Mouse (Mus musculus): ENCODE results near the gene Prss43.
"Not testable (repeated sequence)": the region's sequence is repeated elsewhere in the genome, so short reads cannot be mapped to it uniquely, and the experiment has no call there.

The Prss43 gene

GRCm38 (mm10) chr9:110826390-110826789, at the start of gene Prss43:
Gene Prss43 (plus strand): TSS chr9:110826690.
- DNase-seq (ENCODE audit: extremely low spot score, low read depth, low spot score) = no peak

GRCm38 (mm10) chr9:110778100-110778499, 48.4 kb upstream of the Prss43 start:
- DNase-seq (ENCODE audit: extremely low spot score, low read depth, low spot score) = no peak

- DNase-seq (ENCODE audit: extremely low spot score, low read depth, low spot score) = no peak
Observed at GRCm38 (mm10) chr9:110778559-110778958, 47.9 kb upstream of the Prss43 start.

- no peak for DNase-seq (ENCODE audit: extremely low spot score, low read depth, low spot score)
Observed at GRCm38 (mm10) chr9:110779242-110779913, 47.1 kb upstream of the Prss43 start.

- DNase-seq (ENCODE audit: extremely low spot score, low read depth, low spot score) = peak; percentile 46
Observed at GRCm38 (mm10) chr9:110781256-110781721, 45.2 kb upstream of the Prss43 start.

GRCm38 (mm10) chr9:110781731-110782130, 44.8 kb upstream of the Prss43 start:
- no peak for DNase-seq (ENCODE audit: extremely low spot score, low read depth, low spot score)

GRCm38 (mm10) chr9:110783611-110784010, 42.9 kb upstream of the Prss43 start:
- DNase-seq (ENCODE audit: extremely low spot score, low read depth, low spot score) = no peak

GRCm38 (mm10) chr9:110788169-110788568, 38.3 kb upstream of the Prss43 start:
- no peak for DNase-seq (ENCODE audit: extremely low spot score, low read depth, low spot score)

- no peak for DNase-seq (ENCODE audit: extremely low spot score, low read depth, low spot score)
Observed at GRCm38 (mm10) chr9:110790462-110790861, 36.0 kb upstream of the Prss43 start.

- DNase-seq (ENCODE audit: extremely low spot score, low read depth, low spot score) = no peak
Observed at GRCm38 (mm10) chr9:110797013-110797412, 29.5 kb upstream of the Prss43 start.

GRCm38 (mm10) chr9:110797866-110798265, 28.6 kb upstream of the Prss43 start, which contains the start of gene Prss42:
Gene Prss42 (plus strand): TSS chr9:110798166.
- no peak for DNase-seq (ENCODE audit: extremely low spot score, low read depth, low spot score)

- no peak for DNase-seq (ENCODE audit: extremely low spot score, low read depth, low spot score)
Observed at GRCm38 (mm10) chr9:110800834-110801479, 25.5 kb upstream of the Prss43 start.

GRCm38 (mm10) chr9:110803294-110803693, 23.2 kb upstream of the Prss43 start:
- no peak for DNase-seq (ENCODE audit: extremely low spot score, low read depth, low spot score)

- no peak for DNase-seq (ENCODE audit: extremely low spot score, low read depth, low spot score)
Observed at GRCm38 (mm10) chr9:110810051-110810450, 16.4 kb upstream of the Prss43 start.

- DNase-seq (ENCODE audit: extremely low spot score, low read depth, low spot score) = no peak
Observed at GRCm38 (mm10) chr9:110813789-110814188, 12.7 kb upstream of the Prss43 start, which contains the start of gene Prss44. Gene Prss44 (plus strand): TSS chr9:110813994.

GRCm38 (mm10) chr9:110820546-110820945, 5.9 kb upstream of the Prss43 start:
- DNase-seq (ENCODE audit: extremely low spot score, low read depth, low spot score) = not testable (repeated sequence)

GRCm38 (mm10) chr9:110821436-110821835, 5.1 kb upstream of the Prss43 start:
- no peak for DNase-seq (ENCODE audit: extremely low spot score, low read depth, low spot score)

- no peak for DNase-seq (ENCODE audit: extremely low spot score, low read depth, low spot score)
Observed at GRCm38 (mm10) chr9:110825426-110825825, 1.1 kb upstream of the Prss43 start.

- no peak for DNase-seq (ENCODE audit: extremely low spot score, low read depth, low spot score)
Observed at GRCm38 (mm10) chr9:110825832-110826231, 658 bp upstream of the Prss43 start.

- no peak for DNase-seq (ENCODE audit: extremely low spot score, low read depth, low spot score)
Observed at GRCm38 (mm10) chr9:110833021-110833420, 6.5 kb downstream of the Prss43 start.

- DNase-seq (ENCODE audit: extremely low spot score, low read depth, low spot score) = no peak
Observed at GRCm38 (mm10) chr9:110834411-110834810, 7.9 kb downstream of the Prss43 start, which contains the start of gene Prss45. Gene Prss45 (plus strand): TSS chr9:110834588.

- no peak for DNase-seq (ENCODE audit: extremely low spot score, low read depth, low spot score)
Observed at GRCm38 (mm10) chr9:110834961-110835360, 8.5 kb downstream of the Prss43 start.

Data from hindlimb bud, embryonic 11.5 days (tissue).